Mouse (Mus musculus) MEL (cell line): ENCODE measurements around the gene Esyt2.

Experiments used
- CTCF ChIP-seq, 3 experiments: IDR thresholded peaks in 2 of 3; conservative IDR thresholded peaks in 1 of 3; 2 replicates each; pipeline ENCODE4 v1.5.1; 2011 to 2012; ENCODE audit warnings: low read length in 3 of 3, low read depth in 2 of 3, mild to moderate bottlenecking in 2 of 3, improper control_type of control experiment in 1 of 3, inconsistent platforms in 1 of 3, mixed read lengths in 1 of 3, moderate library complexity in 1 of 3; ENCODE audit not compliant: control insufficient read depth in 1 of 3, insufficient read depth in 1 of 3, poor library complexity in 1 of 3, severe bottlenecking in 1 of 3
- E2F4 ChIP-seq: IDR thresholded peaks from 2 replicates; pipeline ENCODE4 v1.6.1; 2011; ENCODE audit warnings: low read depth, low read length, improper control_type of control experiment, borderline replicate concordance
- EP300 ChIP-seq, 2 experiments: IDR thresholded peaks; 2 replicates each; pipeline ENCODE4 v1.6.1; 2011; ENCODE audit warnings: improper control_type of control experiment in 2 of 2, low read length in 2 of 2, low read depth in 1 of 2, mild to moderate bottlenecking in 1 of 2
- MAX ChIP-seq: IDR thresholded peaks from 2 replicates; pipeline ENCODE4 v1.6.1; 2011; ENCODE audit warnings: low read length, improper control_type of control experiment
- NELFE ChIP-seq: IDR thresholded peaks from 2 replicates; pipeline ENCODE4 v1.6.1; 2011; ENCODE audit warnings: low read depth, low read length, improper control_type of control experiment
- POLR2A ChIP-seq, 2 experiments: IDR thresholded peaks; 2 replicates each; pipeline ENCODE4 v1.6.1; 2011 to 2012; ENCODE audit warnings: low read length in 2 of 2, mild to moderate bottlenecking in 2 of 2, control low read depth in 1 of 2, improper control_type of control experiment in 1 of 2, low read depth in 1 of 2, moderate library complexity in 1 of 2; ENCODE audit not compliant: control insufficient read depth in 1 of 2, insufficient read depth in 1 of 2, poor library complexity in 1 of 2
- POLR2AphosphoS2 ChIP-seq: IDR thresholded peaks from 2 replicates; pipeline ENCODE4 v1.6.1; 2011; ENCODE audit warnings: low read length, improper control_type of control experiment
- POLR2AphosphoS5 ChIP-seq: IDR thresholded peaks from 2 replicates; pipeline ENCODE4 v1.6.1; 2012; ENCODE audit warnings: low read depth, borderline replicate concordance, mild to moderate bottlenecking, inconsistent platforms, low read length, moderate library complexity, mixed read lengths
- TCF12 ChIP-seq: IDR thresholded peaks from 2 replicates; pipeline ENCODE4 v1.6.1; 2014; ENCODE audit warnings: low read depth, mild to moderate bottlenecking, inconsistent platforms, low read length, improper control_type of control experiment, moderate library complexity
- USF2 ChIP-seq, 2 experiments: IDR thresholded peaks; 2 replicates each; pipeline ENCODE4 v1.6.1; 2011 to 2012; ENCODE audit warnings: improper control_type of control experiment in 2 of 2, low read length in 2 of 2, borderline replicate concordance in 1 of 2, inconsistent platforms in 1 of 2, low read depth in 1 of 2, mild to moderate bottlenecking in 1 of 2; ENCODE audit not compliant: insufficient read depth in 1 of 2
- ZC3H11A ChIP-seq: IDR thresholded peaks from 2 replicates; pipeline ENCODE4 v1.6.1; 2012; ENCODE audit warnings: low read depth, mild to moderate bottlenecking, inconsistent platforms, low read length, improper control_type of control experiment
- ZMIZ1 ChIP-seq: IDR thresholded peaks from 2 replicates; pipeline ENCODE4 v1.6.1; 2012; ENCODE audit warnings: low read depth, mild to moderate bottlenecking, inconsistent platforms, low read length, improper control_type of control experiment, moderate library complexity
- ZNF384 ChIP-seq: IDR thresholded peaks from 2 replicates; pipeline ENCODE4 v1.6.1; 2012; ENCODE audit warnings: low read depth, mild to moderate bottlenecking, inconsistent platforms, low read length, improper control_type of control experiment

DNA sequence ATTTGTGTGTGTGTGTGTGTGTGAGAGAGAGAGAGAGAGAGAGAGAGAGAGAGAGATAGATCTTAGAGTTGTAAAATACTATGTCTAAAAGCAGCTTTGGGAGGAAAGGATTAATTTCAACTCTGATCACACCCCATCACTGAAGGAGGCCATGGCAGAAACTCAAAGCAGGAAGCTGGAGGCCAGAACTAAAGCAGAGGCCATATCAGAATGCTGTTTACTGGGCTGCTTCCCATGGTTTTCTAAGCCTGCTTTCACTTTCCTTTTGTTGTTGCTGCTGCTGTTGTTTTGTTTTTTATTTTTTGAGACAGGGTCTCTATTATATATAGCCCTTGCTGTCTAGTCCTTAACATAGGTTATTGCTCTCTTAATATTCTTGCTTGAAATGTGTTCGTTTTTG lies 135.5 kb downstream of the Esyt2 start:
- TF ChIP-seq POLR2A (IDR thresholded peaks at IDR 0.05; ENCODE audit: control insufficient read depth in 1 of 2, insufficient read depth in 1 of 2, low read depth in 1 of 2, low read length in 2 of 2, poor library complexity in 1 of 2) (no peak), EP300 (IDR thresholded peaks at IDR 0.05; ENCODE audit: low read depth in 1 of 2, low read length in 2 of 2) (no peak), CTCF (IDR thresholded peaks at IDR 0.05 in 2 of 3, conservative IDR thresholded peaks at IDR 0.05 in 1 of 3; ENCODE audit: control insufficient read depth in 1 of 3, insufficient read depth in 1 of 3, low read depth in 2 of 3, low read length in 3 of 3, poor library complexity in 1 of 3, severe bottlenecking in 1 of 3) (no peak), ZNF384 (no peak), TCF12 (no peak), POLR2AphosphoS2 (no peak), ZC3H11A (no peak), USF2 (IDR thresholded peaks at IDR 0.05; ENCODE audit: borderline replicate concordance in 1 of 2, insufficient read depth in 1 of 2, low read depth in 1 of 2, low read length in 2 of 2) (no peak), NELFE (no peak), E2F4 (no peak), ZMIZ1 (no peak), POLR2AphosphoS5 (no peak), MAX (no peak)
